Mouse (Mus musculus): Measurements from ENCODE around the gene Med13l. TPM values are rescaled to one million over a fixed set of nuclear protein-coding genes. Genes with fewer than 3 reads are reported as not detected.

Gene Med13l
- polyA plus RNA-seq, 1 experiment from 2014 or later = 12.9 TPM

GRCm38 (mm10) chr5:118559584-118560384 lies 695 bp upstream of the Med13l start:
- under 1% methylated on average over 55 of the region's 101 CpGs for WGBS
- ATAC-seq (ENCODE audit: low read depth) = peak; percentile 93
- no peaks in the 10 kb centered on the region for H3K36me3 ChIP-seq
- peak overlapping the region; percentile 86 for H3K4me3 ChIP-seq
- peak overlapping the region; percentile 72 for H3K4me2 ChIP-seq
- peak overlapping the region; percentile 99 for H3K27ac ChIP-seq (replicated peaks)
- H3K9ac ChIP-seq = peak overlapping the region; percentile 95
- H3K4me1 ChIP-seq (replicated peaks) = peaks cover 39% of the 10 kb centered on the region
- no peaks in the 10 kb centered on the region for H3K27me3 ChIP-seq
- H3K9me3 ChIP-seq = no peaks in the 10 kb centered on the region

GRCm38 (mm10) chr5:118561086-118561987 lies 858 bp downstream of the Med13l start:
- Histone ChIP-seq H3K4me3 (peak overlapping the region; percentile 86), H3K4me2 (peak overlapping the region; percentile 72), H3K9me3 (no peaks in the 10 kb centered on the region), H3K4me1 (replicated peaks) (peaks cover 55% of the 10 kb centered on the region), H3K27me3 (no peaks in the 10 kb centered on the region), H3K9ac (peak overlapping the region; percentile 95), H3K27ac (replicated peaks) (peak overlapping the region; percentile 99), H3K36me3 (no peaks in the 10 kb centered on the region)
- WGBS = under 1% methylated on average over 57 of the region's 59 CpGs
- ATAC-seq (ENCODE audit: low read depth) = 0 out of 2 replicates have a peak, but pooled peaks have one; percentile 2

- peak overlapping the region; percentile 95 for H3K9ac ChIP-seq
- peak overlapping the region; percentile 72 for H3K4me2 ChIP-seq
- ATAC-seq (ENCODE audit: low read depth) = no peak
- H3K27me3 ChIP-seq = no peaks in the 10 kb centered on the region
- 26% methylated on average over 3 of the region's 3 CpGs for WGBS
- H3K4me3 ChIP-seq = peak overlapping the region; percentile 86
- H3K27ac ChIP-seq (replicated peaks) = no peak overlapping the region
- no peaks in the 10 kb centered on the region for H3K9me3 ChIP-seq
- H3K4me1 ChIP-seq (replicated peaks) = peaks cover 63% of the 10 kb centered on the region
- no peaks in the 10 kb centered on the region for H3K36me3 ChIP-seq
Measured at GRCm38 (mm10) chr5:118562206-118562605, 1.7 kb downstream of the Med13l start.

- Histone ChIP-seq H3K4me1 (replicated peaks) (peaks cover 77% of the 10 kb centered on the region), H3K4me2 (peak overlapping the region; percentile 72), H3K4me3 (no peak overlapping the region), H3K9me3 (no peaks in the 10 kb centered on the region), H3K9ac (no peak overlapping the region), H3K27me3 (no peaks in the 10 kb centered on the region), H3K36me3 (no peaks in the 10 kb centered on the region), H3K27ac (replicated peaks) (no peak overlapping the region)
- ATAC-seq (ENCODE audit: low read depth) = no peak
- whole genome bisulfite sequencing = 27% methylated on average over 6 of the region's 6 CpGs
Measured at GRCm38 (mm10) chr5:118563590-118563989, 3.1 kb downstream of the Med13l start.

- no peak overlapping the region for H3K4me3 ChIP-seq
- WGBS = 14% methylated on average over 7 of the region's 7 CpGs
- ATAC-seq (ENCODE audit: low read depth) = no peak
- no peaks in the 10 kb centered on the region for H3K9me3 ChIP-seq
- H3K36me3 ChIP-seq = no peaks in the 10 kb centered on the region
- H3K27ac ChIP-seq (replicated peaks) = no peak overlapping the region
- H3K27me3 ChIP-seq = no peaks in the 10 kb centered on the region
- H3K9ac ChIP-seq = no peak overlapping the region
- H3K4me2 ChIP-seq = no peak overlapping the region; the same call in 1 of the 2 replicates
- H3K4me1 ChIP-seq (replicated peaks) = peaks cover 91% of the 10 kb centered on the region
Measured at GRCm38 (mm10) chr5:118567395-118567794, 6.9 kb downstream of the Med13l start.

GRCm38 (mm10) chr5:118569017-118569416 lies 8.5 kb downstream of the Med13l start:
- Histone ChIP-seq H3K36me3 (no peaks in the 10 kb centered on the region), H3K27me3 (no peaks in the 10 kb centered on the region), H3K9me3 (no peaks in the 10 kb centered on the region), H3K4me3 (no peak overlapping the region), H3K4me2 (no peak overlapping the region), H3K9ac (peak overlapping the region; percentile 34; the same call in 1 of the 2 replicates), H3K27ac (replicated peaks) (no peak overlapping the region), H3K4me1 (replicated peaks) (peaks cover 89% of the 10 kb centered on the region)
- ATAC-seq (ENCODE audit: low read depth) = no peak
- WGBS = 36% methylated on average over 3 of the region's 3 CpGs

- no peak for ATAC-seq (ENCODE audit: low read depth)
Measured at GRCm38 (mm10) chr5:118569606-118570580, 9.4 kb downstream of the Med13l start.

GRCm38 (mm10) chr5:118571504-118571903 lies 11.0 kb downstream of the Med13l start:
- Histone ChIP-seq H3K27me3 (no peaks in the 10 kb centered on the region), H3K27ac (replicated peaks) (no peak overlapping the region), H3K9ac (no peak overlapping the region), H3K4me3 (no peak overlapping the region), H3K4me1 (replicated peaks) (peaks cover 87% of the 10 kb centered on the region), H3K36me3 (no peaks in the 10 kb centered on the region), H3K9me3 (no peaks in the 10 kb centered on the region), H3K4me2 (no peak overlapping the region)
- no peak for ATAC-seq (ENCODE audit: low read depth)
- 33% methylated on average over 4 of the region's 4 CpGs for WGBS

More at GRCm38 (mm10) chr5:118569606-118570580, 9.4 kb downstream of the Med13l start:
- WGBS = 38% methylated on average over 20 of the region's 20 CpGs
- no peak overlapping the region for H3K4me3 ChIP-seq
- no peaks in the 10 kb centered on the region for H3K36me3 ChIP-seq
- H3K27ac ChIP-seq (replicated peaks) = no peak overlapping the region
- H3K9ac ChIP-seq = 0 out of 2 replicates have a peak overlapping the region, but pooled peaks have one; percentile 22
- H3K9me3 ChIP-seq = no peaks in the 10 kb centered on the region
- H3K4me2 ChIP-seq = no peak overlapping the region
- peaks cover 89% of the 10 kb centered on the region for H3K4me1 ChIP-seq (replicated peaks)
- H3K27me3 ChIP-seq = no peaks in the 10 kb centered on the region

GRCm38 (mm10) chr5:118574236-118574635 lies 13.8 kb downstream of the Med13l start:
- no peaks in the 10 kb centered on the region for H3K36me3 ChIP-seq
- H3K27ac ChIP-seq (replicated peaks) = no peak overlapping the region; the same call in 1 of the 2 replicates
- H3K9ac ChIP-seq = 0 out of 2 replicates have a peak overlapping the region, but pooled peaks have one; percentile 12
- H3K9me3 ChIP-seq = no peaks in the 10 kb centered on the region
- 29% methylated on average over 3 of the region's 3 CpGs for WGBS
- no peak overlapping the region for H3K4me2 ChIP-seq
- no peaks in the 10 kb centered on the region for H3K27me3 ChIP-seq
- H3K4me3 ChIP-seq = no peak overlapping the region
- ATAC-seq (ENCODE audit: low read depth) = no peak
- peaks cover 85% of the 10 kb centered on the region for H3K4me1 ChIP-seq (replicated peaks)

- no peak overlapping the region for H3K27ac ChIP-seq (replicated peaks)
- no peak overlapping the region for H3K4me2 ChIP-seq
- no peak overlapping the region for H3K9ac ChIP-seq
- H3K4me3 ChIP-seq = no peak overlapping the region
- H3K36me3 ChIP-seq = no peaks in the 10 kb centered on the region
- no peaks in the 10 kb centered on the region for H3K27me3 ChIP-seq
- H3K4me1 ChIP-seq (replicated peaks) = peaks cover 82% of the 10 kb centered on the region
- ATAC-seq (ENCODE audit: low read depth) = no peak
- 51% methylated on average over 7 of the region's 7 CpGs for WGBS
- no peaks in the 10 kb centered on the region for H3K9me3 ChIP-seq
Measured at GRCm38 (mm10) chr5:118574997-118575396, 14.5 kb downstream of the Med13l start.

- H3K4me1 ChIP-seq (replicated peaks) = peaks cover 75% of the 10 kb centered on the region
- ATAC-seq (ENCODE audit: low read depth) = peak; percentile 52
- H3K4me2 ChIP-seq = no peak overlapping the region
Measured at GRCm38 (mm10) chr5:118575909-118576308, 15.4 kb downstream of the Med13l start.

More at GRCm38 (mm10) chr5:118575909-118576308, 15.4 kb downstream of the Med13l start:
- Histone ChIP-seq H3K36me3 (no peaks in the 10 kb centered on the region), H3K27ac (replicated peaks) (0 out of 2 replicates have a peak overlapping the region, but pooled peaks have one; percentile 9), H3K4me3 (no peak overlapping the region), H3K9me3 (no peaks in the 10 kb centered on the region), H3K27me3 (no peaks in the 10 kb centered on the region), H3K9ac (peak overlapping the region; percentile 49; the same call in 1 of the 2 replicates)
- WGBS = 41% methylated on average over 6 of the region's 6 CpGs
